In the genomic region with DNA sequence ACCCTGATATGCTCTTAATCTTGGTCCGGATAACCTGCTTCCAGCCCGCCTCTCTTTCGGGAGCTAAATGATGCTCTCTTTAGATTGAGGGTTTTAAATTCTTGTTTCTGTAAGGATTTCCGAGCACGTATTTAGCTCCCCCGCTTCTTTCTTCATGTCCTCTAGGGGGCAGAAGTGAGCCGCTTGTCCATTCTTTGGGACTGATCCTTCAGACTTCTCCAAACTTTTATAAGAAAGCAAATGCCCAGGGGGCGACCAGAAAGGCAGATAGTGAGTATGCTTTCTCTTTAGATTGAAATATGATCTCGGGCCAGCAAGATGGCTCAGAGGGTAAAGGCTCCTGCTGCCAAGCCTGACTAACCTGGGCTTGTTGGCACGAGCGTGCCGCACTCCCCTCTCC, we compare ENCODE assay signal across 9 mouse cellular contexts. TPM values are rescaled to one million over a fixed set of nuclear protein-coding genes. Genes with fewer than 3 reads are reported as not detected.
A peak's percentile ranks its signal among the peaks of the same experiment; 100 is the strongest.
DNase-seq lines count a peak whose midpoint lies in the region; ATAC-seq and TF ChIP-seq lines count a peak whose summit lies in the region.
"Had no signal": no experiment of that assay in that cellular context is flagged by ENCODE, and none has a peak within 500 bp of the region (broad histone marks: within the 10 kb centered on the region; RNA-seq: fewer than 3 reads in every experiment).

No protein-coding gene starts in this region.

- H3K4me2 ChIP-seq in kidney, embryonic 16.5 days (replicated peaks; ENCODE audit: low read depth, low read length), result no peak overlapping the region; the same call in 1 of the 2 replicates

- peaks cover 7% of the 10 kb centered on the region for H3K4me1 ChIP-seq in heart, adult 2 months (ENCODE audit: control insufficient read depth, insufficient read depth, low read length)
- H3K4me1 ChIP-seq in kidney, embryonic 16.5 days (ENCODE audit: insufficient read depth, low read length), result no peaks in the 10 kb centered on the region

- no peaks in the 10 kb centered on the region for H3K36me3 ChIP-seq in heart, adult 2 months (ENCODE audit: control insufficient read depth, insufficient read depth, low read length)
- H3K36me3 ChIP-seq in kidney, embryonic 16.5 days (ENCODE audit: insufficient read depth, low read length), result no peaks in the 10 kb centered on the region
- no peaks in the 10 kb centered on the region for H3K36me3 ChIP-seq in splenic B cell, adult 2 months (ENCODE audit: control insufficient read depth, insufficient read depth, low read length, poor library complexity, severe bottlenecking)

- 28% methylated on average over 12 of the region's 12 CpGs for WGBS in heart, adult 2 months
- 24% methylated on average over 12 of the region's 12 CpGs for WGBS in kidney, embryonic 16.5 days

- TF ChIP-seq POLR2A in heart, adult 2 months (IDR thresholded peaks at IDR 0.05; ENCODE audit: insufficient read depth, low read depth, low read length), result no peak

- peak; percentile 32; the same call in 1 of the 2 replicates for ATAC-seq in kidney, embryonic 16.5 days (ENCODE audit: low FRiP score, low TSS enrichment)

- intact Hi-C loops in heart, adult 2 months (cut with DNase I), result loop anchor here (1.0 to 10.0 kb wide), 5 partner anchors 16 to 228 kb away; a partner anchor contains a TSS

- no peaks in the 10 kb centered on the region for H3K9me3 ChIP-seq in kidney, embryonic 16.5 days (ENCODE audit: low read length)

- no peak overlapping the region for H3K4me3 ChIP-seq in heart, adult 2 months
- no peak overlapping the region for H3K4me3 ChIP-seq in kidney, embryonic 16.5 days (ENCODE audit: low read length)

- no peak; the same call in none of the 2 replicates for TF ChIP-seq CTCF in heart, adult 2 months (IDR thresholded peaks at IDR 0.05)

- 0 out of 2 replicates have a peak, but pooled peaks have one; percentile 55 for TF ChIP-seq EP300 in heart, adult 2 months (IDR thresholded peaks at IDR 0.05; ENCODE audit: insufficient read depth, low read depth, low read length)

- 0 out of 2 replicates have a peak overlapping the region, but pooled peaks have one; percentile 29 for H3K9ac ChIP-seq in heart, adult 2 months (ENCODE audit: low read depth, low read length)
- no peak overlapping the region for H3K9ac ChIP-seq in kidney, embryonic 16.5 days (replicated peaks; ENCODE audit: low read length)

- no peaks in the 10 kb centered on the region for H3K79me2 ChIP-seq in heart, adult 2 months (replicated peaks; ENCODE audit: control insufficient read depth, insufficient read depth, low read length)

- no peak overlapping the region for H3K27ac ChIP-seq in heart, adult 2 months
- H3K27ac ChIP-seq in kidney, embryonic 16.5 days (ENCODE audit: low read length), result no peak overlapping the region
- H3K27ac ChIP-seq: macrophage had no signal

- H3K27me3 ChIP-seq in heart, adult 2 months (ENCODE audit: control insufficient read depth, insufficient read depth, low read length), result no peaks in the 10 kb centered on the region
- 0 out of 2 replicates have a peak, but pooled peaks cover 3% of the 10 kb centered on the region for H3K27me3 ChIP-seq in kidney, embryonic 16.5 days (ENCODE audit: insufficient read depth, low read length)
- H3K27me3 ChIP-seq in splenic B cell, adult 2 months (ENCODE audit: control insufficient read depth, insufficient read depth, low read length, poor library complexity, severe bottlenecking), result peaks cover 1% of the 10 kb centered on the region; the same call in 1 of the 2 replicates

- DNase-seq in layer of hippocampus, adult 11-12 months (ENCODE audit: low spot score), result peak; percentile 48
- DNase-seq in layer of hippocampus, adult 9-11 months, result no peak
- DNase-seq in MEL-GATA-1-ER (ENCODE audit: extremely low read depth, low read depth), result peak; percentile 56
- DNase-seq in cerebellum, postnatal 14 days, result peak; percentile 78 to 80
- DNase-seq in heart, adult 2 months, result peak; percentile 54 to 64
- DNase-seq in lung, postnatal 25 days (ENCODE audit: low spot score), result peak; percentile 63
- DNase-seq in splenic B cell, adult 2 months (ENCODE audit: low read depth, low spot score), result peak; percentile 82

RNA-seq across cellular contexts. Expression of a gene that starts 34.4 kb away (rescaled TPM):
- 10 to 100 TPM; 11.6 to 13.6 TPM for total RNA-seq in heart, adult 2 months (2021)
- 12.9 and 16.8 TPM in 2 replicates for polyA plus RNA-seq in heart, adult 2 months (2012; rRNA removed)
- polyA plus RNA-seq in kidney, embryonic 16.5 days (2015; fragmentation: Nextera tagmentation; extraction: Ambion mirVana), result 23.0 and 24.8 TPM in 2 replicates
